Mouse (Mus musculus) MEL (cell line): Measurements from ENCODE around the gene Reps1. TPM values are rescaled to one million over a fixed set of nuclear protein-coding genes. Genes with fewer than 3 reads are reported as not detected.

Experiments used
- DNase-seq: peaks from one replicate; pipeline ENCODE4 v3.0.0; 2011; ENCODE audit warnings: low read depth, low spot score
- H3K27ac ChIP-seq: 2 replicates; pipeline ENCODE4 v1.5.1; 2012; ENCODE audit warnings: low read depth, mild to moderate bottlenecking, control low read depth, low read length, moderate library complexity; ENCODE audit not compliant: control insufficient read depth
- H3K27me3 ChIP-seq, 2 experiments: fragments of 150-350 bp in 1 of 2; sonication (generic) in 1 of 2; 2 replicates each; pipeline ENCODE4 v1.6.1; 2012; ENCODE audit warnings: low read length in 2 of 2, mild to moderate bottlenecking in 2 of 2, improper control_type of control experiment in 1 of 2, moderate library complexity in 1 of 2; ENCODE audit not compliant: insufficient read depth in 2 of 2, control insufficient read depth in 1 of 2
- H3K36me3 ChIP-seq, 2 experiments: 2 replicates each; pipeline ENCODE4 v1.6.1; 2012 to 2014; ENCODE audit warnings: low read length in 2 of 2, improper control_type of control experiment in 1 of 2, inconsistent platforms in 1 of 2, mild to moderate bottlenecking in 1 of 2; ENCODE audit not compliant: insufficient read depth in 2 of 2, control insufficient read depth in 1 of 2
- H3K4me1 ChIP-seq, 2 experiments: fragments of 150-350 bp in 1 of 2; sonication (generic) in 1 of 2; 2 replicates each; pipeline ENCODE4 v1.6.1; 2012; ENCODE audit warnings: low read length in 2 of 2, improper control_type of control experiment in 1 of 2, mild to moderate bottlenecking in 1 of 2; ENCODE audit not compliant: insufficient read depth in 2 of 2, control insufficient read depth in 1 of 2
- H3K4me3 ChIP-seq, 2 experiments: fragments of 150-350 bp in 1 of 2; sonication (generic) in 1 of 2; 2 replicates each; pipeline ENCODE4 v1.5.1; 2012; ENCODE audit warnings: low read depth in 2 of 2, low read length in 2 of 2, mild to moderate bottlenecking in 2 of 2, moderate library complexity in 2 of 2, control low read depth in 1 of 2, improper control_type of control experiment in 1 of 2; ENCODE audit not compliant: control insufficient read depth in 1 of 2, insufficient read depth in 1 of 2
- H3K79me2 ChIP-seq: 2 replicates; pipeline ENCODE4 v1.6.1; 2012; ENCODE audit warnings: mild to moderate bottlenecking, low read length, moderate library complexity; ENCODE audit not compliant: control insufficient read depth, poor library complexity, insufficient read depth
- H3K9ac ChIP-seq: 2 replicates; pipeline ENCODE4 v1.6.1; 2012; ENCODE audit warnings: low read depth, mild to moderate bottlenecking, control low read depth, low read length, moderate library complexity; ENCODE audit not compliant: control insufficient read depth, poor library complexity, severe bottlenecking
- H3K9me3 ChIP-seq: fragments of 150-350 bp; sonication (generic); replicated peaks from 2 replicates; pipeline ENCODE4 v1.6.1; 2012; ENCODE audit warnings: mild to moderate bottlenecking, low read length, improper control_type of control experiment, moderate library complexity; ENCODE audit not compliant: insufficient read depth
- CHD1 ChIP-seq: IDR thresholded peaks from 2 replicates; pipeline ENCODE4 v1.6.1; 2012; ENCODE audit warnings: low read depth, mild to moderate bottlenecking, inconsistent platforms, low read length, improper control_type of control experiment
- CTCF ChIP-seq, 3 experiments: IDR thresholded peaks in 2 of 3; conservative IDR thresholded peaks in 1 of 3; 2 replicates each; pipeline ENCODE4 v1.5.1; 2011 to 2012; ENCODE audit warnings: low read length in 3 of 3, low read depth in 2 of 3, mild to moderate bottlenecking in 2 of 3, improper control_type of control experiment in 1 of 3, inconsistent platforms in 1 of 3, mixed read lengths in 1 of 3, moderate library complexity in 1 of 3; ENCODE audit not compliant: control insufficient read depth in 1 of 3, insufficient read depth in 1 of 3, poor library complexity in 1 of 3, severe bottlenecking in 1 of 3
- ETS1 ChIP-seq: IDR thresholded peaks from 2 replicates; pipeline ENCODE4 v1.6.1; 2012; ENCODE audit warnings: low read depth, mild to moderate bottlenecking, inconsistent platforms, low read length, improper control_type of control experiment, moderate library complexity
- GABPA ChIP-seq: IDR thresholded peaks from 2 replicates; pipeline ENCODE4 v1.6.1; 2012; ENCODE audit warnings: low read depth, mild to moderate bottlenecking, inconsistent platforms, low read length, improper control_type of control experiment, moderate library complexity
- GATA1 ChIP-seq: IDR thresholded peaks from 2 replicates; pipeline ENCODE4 v1.6.1; 2011; ENCODE audit warnings: low read depth, low read length, improper control_type of control experiment
- JUND ChIP-seq: IDR thresholded peaks from 2 replicates; pipeline ENCODE4 v1.6.1; 2011; ENCODE audit warnings: low read depth, mild to moderate bottlenecking, improper control_type of control experiment, low read length
- KAT2A ChIP-seq: conservative IDR thresholded peaks from 2 replicates; pipeline ENCODE4 v1.6.1; 2012; ENCODE audit warnings: low read depth, low read length, improper control_type of control experiment, inconsistent platforms
- MAFK ChIP-seq: IDR thresholded peaks from 2 replicates; pipeline ENCODE4 v1.6.1; 2011; ENCODE audit warnings: low read depth, mild to moderate bottlenecking, low read length, improper control_type of control experiment, borderline replicate concordance
- MAX ChIP-seq: IDR thresholded peaks from 2 replicates; pipeline ENCODE4 v1.6.1; 2011; ENCODE audit warnings: low read length, improper control_type of control experiment
- MYC ChIP-seq: IDR thresholded peaks from 2 replicates; pipeline ENCODE4 v1.6.1; 2011; ENCODE audit warnings: low read depth, mild to moderate bottlenecking, low read length, improper control_type of control experiment, moderate library complexity
- NELFE ChIP-seq: IDR thresholded peaks from 2 replicates; pipeline ENCODE4 v1.6.1; 2011; ENCODE audit warnings: low read depth, low read length, improper control_type of control experiment
- NRF1 ChIP-seq: IDR thresholded peaks from 2 replicates; pipeline ENCODE4 v1.6.1; 2014; ENCODE audit warnings: low read depth, mild to moderate bottlenecking, inconsistent platforms, low read length, improper control_type of control experiment, moderate library complexity; ENCODE audit not compliant: poor library complexity, insufficient read depth, severe bottlenecking
- SIN3A ChIP-seq: IDR thresholded peaks from 2 replicates; pipeline ENCODE4 v1.6.1; 2012; ENCODE audit warnings: low read length, improper control_type of control experiment, inconsistent platforms
- TAL1 ChIP-seq: IDR thresholded peaks from 2 replicates; pipeline ENCODE4 v1.6.1; 2012; ENCODE audit warnings: mild to moderate bottlenecking, inconsistent platforms, low read length, moderate library complexity, mixed read lengths
- TCF12 ChIP-seq: IDR thresholded peaks from 2 replicates; pipeline ENCODE4 v1.6.1; 2014; ENCODE audit warnings: low read depth, mild to moderate bottlenecking, inconsistent platforms, low read length, improper control_type of control experiment, moderate library complexity
- UBTF ChIP-seq: IDR thresholded peaks from 2 replicates; pipeline ENCODE4 v1.6.1; 2012; ENCODE audit warnings: low read depth, mild to moderate bottlenecking, inconsistent platforms, low read length, improper control_type of control experiment, moderate library complexity, borderline replicate concordance; ENCODE audit not compliant: insufficient read depth
- USF1 ChIP-seq: IDR thresholded peaks from 2 replicates; pipeline ENCODE4 v1.6.1; 2014; ENCODE audit warnings: low read depth, mild to moderate bottlenecking, inconsistent platforms, low read length, improper control_type of control experiment, moderate library complexity
- USF2 ChIP-seq, 2 experiments: IDR thresholded peaks; 2 replicates each; pipeline ENCODE4 v1.6.1; 2011 to 2012; ENCODE audit warnings: improper control_type of control experiment in 2 of 2, low read length in 2 of 2, borderline replicate concordance in 1 of 2, inconsistent platforms in 1 of 2, low read depth in 1 of 2, mild to moderate bottlenecking in 1 of 2; ENCODE audit not compliant: insufficient read depth in 1 of 2
- ZC3H11A ChIP-seq: IDR thresholded peaks from 2 replicates; pipeline ENCODE4 v1.6.1; 2012; ENCODE audit warnings: low read depth, mild to moderate bottlenecking, inconsistent platforms, low read length, improper control_type of control experiment
- ZKSCAN1 ChIP-seq: IDR thresholded peaks from 2 replicates; pipeline ENCODE4 v1.6.1; 2012; ENCODE audit warnings: low read depth, mild to moderate bottlenecking, inconsistent platforms, low read length, improper control_type of control experiment, moderate library complexity
- ZMIZ1 ChIP-seq: IDR thresholded peaks from 2 replicates; pipeline ENCODE4 v1.6.1; 2012; ENCODE audit warnings: low read depth, mild to moderate bottlenecking, inconsistent platforms, low read length, improper control_type of control experiment, moderate library complexity
- polyA plus RNA-seq, 2 experiments: library from polyadenylated mRNA; stranded (reverse) in 1 of 2; unstranded in 1 of 2; fragments of >175 nt in 1 of 2; fragments of >200 nt in 1 of 2; gene quantifications; 2 replicates each; pipeline versions ENCODE4 v1.2.1 to v1.2.4; 2012; ENCODE audit warnings: low replicate concordance in 2 of 2, low read depth in 1 of 2; ENCODE audit not compliant: insufficient read length in 2 of 2, insufficient read depth in 1 of 2, missing spikeins in 1 of 2
- total RNA-seq: library from RNA; depleted of rRNA; stranded (reverse); fragments of 300-350 nt; gene quantifications from 2 replicates; pipeline ENCODE4 v1.2.3, GENCODE M21; 2012

Reps1 gene
- total and polyA plus RNA-seq, 3 experiments = 40.0 to 80.3 TPM; not detected in 1

GRCm38 (mm10) chr10:18069576-18069975 lies 13.9 kb downstream of the Reps1 start:
- no peak for TF ChIP-seq TCF12
- TF ChIP-seq TAL1 = no peak
- no peak for TF ChIP-seq UBTF
- no peak for TF ChIP-seq ETS1
- no peak for TF ChIP-seq GABPA
- TF ChIP-seq GATA1 = no peak
- TF ChIP-seq ZC3H11A = no peak
- TF ChIP-seq USF1 = no peak
- no peak for TF ChIP-seq KAT2A
- TF ChIP-seq ZMIZ1 = no peak
- TF ChIP-seq ZKSCAN1 = no peak
- TF ChIP-seq MYC = no peak
- TF ChIP-seq NELFE = no peak
- no peak for TF ChIP-seq MAFK
- no peak for TF ChIP-seq MAX
- TF ChIP-seq NRF1 = no peak
- no peak for TF ChIP-seq CHD1
- TF ChIP-seq CTCF (IDR thresholded peaks at IDR 0.05 in 2 of 3, conservative IDR thresholded peaks at IDR 0.05 in 1 of 3; ENCODE audit: control insufficient read depth in 1 of 3, insufficient read depth in 1 of 3, low read depth in 2 of 3, low read length in 3 of 3, poor library complexity in 1 of 3, severe bottlenecking in 1 of 3) = no peak
- Histone ChIP-seq H3K79me2 (peaks cover 58% of the 10 kb centered on the region), H3K4me1 (peaks cover 12 to 18% of the 10 kb centered on the region in 2 experiments), H3K4me3 (no peak overlapping the region), H3K9ac (no peak overlapping the region), H3K9me3 (no peaks in the 10 kb centered on the region), H3K27me3 (no peaks in the 10 kb centered on the region), H3K36me3 (peaks cover 0 to 27% of the 10 kb centered on the region in 2 experiments; a peak in 2 of 4 replicates), H3K27ac (no peak overlapping the region)
- no peak for DNase-seq

- TF ChIP-seq USF2 (IDR thresholded peaks at IDR 0.05; ENCODE audit: borderline replicate concordance in 1 of 2, insufficient read depth in 1 of 2, low read depth in 1 of 2, low read length in 2 of 2) = no peak
- no peak for TF ChIP-seq SIN3A
- no peak for TF ChIP-seq JUND
- Histone ChIP-seq H3K79me2 (peaks cover 56% of the 10 kb centered on the region), H3K27me3 (no peaks in the 10 kb centered on the region), H3K4me1 (peaks cover 12 to 18% of the 10 kb centered on the region in 2 experiments), H3K36me3 (peaks cover 0 to 27% of the 10 kb centered on the region in 2 experiments; a peak in 2 of 4 replicates), H3K4me3 (no peak overlapping the region), H3K9me3 (no peaks in the 10 kb centered on the region), H3K9ac (no peak overlapping the region), H3K27ac (no peak overlapping the region)
- peak; percentile 56 for DNase-seq
Measured at GRCm38 (mm10) chr10:18070144-18070543, 14.5 kb downstream of the Reps1 start.
